Mouse (Mus musculus): ENCODE data around the gene Polr1e.
A peak's percentile ranks its signal among the peaks of the same experiment; 100 is the strongest.
"Not testable (repeated sequence)": the region's sequence is repeated elsewhere in the genome, so short reads cannot be mapped to it uniquely, and the experiment has no call there.

Gene Polr1e

GRCm38 (mm10) chr4:45005452-45005851 is 12.9 kb upstream of the Polr1e start:
- DNase-seq (ENCODE audit: low read depth, low spot score), result no peak

GRCm38 (mm10) chr4:45010806-45011415 is 7.5 kb upstream of the Polr1e start:
- no peak for DNase-seq (ENCODE audit: low read depth, low spot score)

GRCm38 (mm10) chr4:45011581-45012104 is 6.7 kb upstream of the Polr1e start:
- DNase-seq (ENCODE audit: low read depth, low spot score), result no peak

- peak; percentile 100 for DNase-seq (ENCODE audit: low read depth, low spot score)
Measured at GRCm38 (mm10) chr4:45012105-45012975, 6.0 kb upstream of the Polr1e start, which contains the start of gene Zbtb5. Gene Zbtb5, minus strand, starts transcription at chr4:45012412.

- no peak for DNase-seq (ENCODE audit: low read depth, low spot score)
Measured at GRCm38 (mm10) chr4:45013031-45013431, 5.4 kb upstream of the Polr1e start.

GRCm38 (mm10) chr4:45013537-45013936 is 4.8 kb upstream of the Polr1e start:
- no peak for DNase-seq (ENCODE audit: low read depth, low spot score)

GRCm38 (mm10) chr4:45015615-45016014 is 2.8 kb upstream of the Polr1e start:
- DNase-seq (ENCODE audit: low read depth, low spot score), result peak; percentile 55

GRCm38 (mm10) chr4:45019009-45019408 is 626 bp downstream of the Polr1e start:
- no peak for DNase-seq (ENCODE audit: low read depth, low spot score)

- DNase-seq (ENCODE audit: low read depth, low spot score), result no peak
Measured at GRCm38 (mm10) chr4:45026459-45026858, 8.1 kb downstream of the Polr1e start.

GRCm38 (mm10) chr4:45032586-45032985 is 14.2 kb downstream of the Polr1e start:
- no peak for DNase-seq (ENCODE audit: low read depth, low spot score)

GRCm38 (mm10) chr4:45034693-45035628 is 16.6 kb downstream of the Polr1e start:
- no peak for DNase-seq (ENCODE audit: low read depth, low spot score)

GRCm38 (mm10) chr4:45036048-45036447 is 17.7 kb downstream of the Polr1e start:
- no peak for DNase-seq (ENCODE audit: low read depth, low spot score)

- DNase-seq (ENCODE audit: low read depth, low spot score), result no peak
Measured at GRCm38 (mm10) chr4:45036571-45036970, 18.2 kb downstream of the Polr1e start.

- no peak for DNase-seq (ENCODE audit: low read depth, low spot score)
Measured at GRCm38 (mm10) chr4:45037455-45038410, 19.4 kb downstream of the Polr1e start.

- peak; percentile 22 for DNase-seq (ENCODE audit: low read depth, low spot score)
Measured at GRCm38 (mm10) chr4:45038879-45039278, 20.5 kb downstream of the Polr1e start.

- DNase-seq (ENCODE audit: low read depth, low spot score), result not testable (repeated sequence)
Measured at GRCm38 (mm10) chr4:45039546-45039945, 21.2 kb downstream of the Polr1e start.

- no peak for DNase-seq (ENCODE audit: low read depth, low spot score)
Measured at GRCm38 (mm10) chr4:45040795-45041194, 22.4 kb downstream of the Polr1e start.

- DNase-seq (ENCODE audit: low read depth, low spot score), result no peak
Measured at GRCm38 (mm10) chr4:45046679-45047078, 28.3 kb downstream of the Polr1e start.

GRCm38 (mm10) chr4:45047286-45047887 is 29.0 kb downstream of the Polr1e start:
- no peak for DNase-seq (ENCODE audit: low read depth, low spot score)

GRCm38 (mm10) chr4:45047956-45048355 is 29.6 kb downstream of the Polr1e start:
- DNase-seq (ENCODE audit: low read depth, low spot score), result no peak
